Mouse (Mus musculus) small intestine, adult 2 months (tissue): ENCODE results near the gene Lypd6. TPM values are rescaled to one million over a fixed set of nuclear protein-coding genes. Genes with fewer than 3 reads are reported as not detected.
A peak's percentile ranks its signal among the peaks of the same experiment; 100 is the strongest.

Experiments
- H3K27ac ChIP-seq: fragments of 200-500 bp; 2 replicates; pipeline ENCODE4 v1.5.1; 2012; ENCODE audit warnings: low read depth, low read length, control low read depth, inconsistent platforms; ENCODE audit not compliant: insufficient read depth
- H3K27me3 ChIP-seq: fragments of 200-500 bp; 2 replicates; pipeline ENCODE4 v1.6.1; 2012; ENCODE audit warnings: mild to moderate bottlenecking, moderate library complexity, low read length, inconsistent platforms; ENCODE audit not compliant: control insufficient read depth, insufficient read depth
- H3K36me3 ChIP-seq: fragments of 200-500 bp; 2 replicates; pipeline ENCODE4 v1.6.1; 2012; ENCODE audit warnings: mild to moderate bottlenecking, low read length, control low read depth, inconsistent platforms; ENCODE audit not compliant: control insufficient read depth, insufficient read depth
- H3K4me1 ChIP-seq: fragments of 200-500 bp; 2 replicates; pipeline ENCODE4 v1.6.1; 2012; ENCODE audit warnings: low read length, inconsistent platforms, mixed read lengths; ENCODE audit not compliant: control insufficient read depth, insufficient read depth, insufficient read length
- H3K4me3 ChIP-seq: fragments of 200-500 bp; 2 replicates; pipeline ENCODE4 v1.5.1; 2012; ENCODE audit warnings: low read depth, mild to moderate bottlenecking, control low read depth, inconsistent platforms, low read length, moderate library complexity
- CTCF ChIP-seq: fragments of 200-500 bp; IDR thresholded peaks from 2 replicates; pipeline ENCODE4 v1.5.1; 2012; ENCODE audit warnings: low read depth, mild to moderate bottlenecking, control low read depth, inconsistent platforms, low read length, moderate library complexity, mixed read lengths; ENCODE audit not compliant: insufficient replicate concordance, insufficient read length; ENCODE audit errors: extremely low read depth
- POLR2A ChIP-seq: fragments of 200-500 bp; IDR thresholded peaks from 2 replicates; pipeline ENCODE4 v1.6.1; 2012; ENCODE audit warnings: low read depth, mild to moderate bottlenecking, control low read depth, inconsistent platforms, low read length, moderate library complexity
- WGBS: fragments of 180-500 bp; shearing (Covaris S2); methylation state at CpG from one replicate; pipeline ENCODE4 v1.1.7; 2018; 5-methylcytosine and 5-hydroxymethylcytosine counted together
- polyA plus RNA-seq: library from polyadenylated mRNA; depleted of rRNA; stranded (reverse); fragments of >200 nt; gene quantifications from 2 replicates; pipeline ENCODE4 v1.2.3, GENCODE M21; 2012

Lypd6 gene
- polyA plus RNA-seq, 1 experiment = 1.4 TPM

GRCm38 (mm10) chr2:50127513-50128175 lies 61.4 kb downstream of the Lypd6 start:
- H3K4me3 ChIP-seq = no peak overlapping the region
- H3K27me3 ChIP-seq = no peaks in the 10 kb centered on the region
- 77% methylated on average over 9 of the region's 9 CpGs for WGBS
- H3K27ac ChIP-seq = no peak overlapping the region
- H3K36me3 ChIP-seq = no peaks in the 10 kb centered on the region
- TF ChIP-seq CTCF (no peak), POLR2A (no peak)
- H3K4me1 ChIP-seq = no peaks in the 10 kb centered on the region

- 86% methylated on average over 12 of the region's 12 CpGs for WGBS
- no peaks in the 10 kb centered on the region for H3K4me1 ChIP-seq
- TF ChIP-seq POLR2A (no peak), CTCF (no peak)
- no peak overlapping the region for H3K4me3 ChIP-seq
- no peaks in the 10 kb centered on the region for H3K27me3 ChIP-seq
- no peak overlapping the region for H3K27ac ChIP-seq
- H3K36me3 ChIP-seq = no peaks in the 10 kb centered on the region
Observed at GRCm38 (mm10) chr2:50128322-50129277, 62.4 kb downstream of the Lypd6 start.

- H3K4me3 ChIP-seq = no peak overlapping the region
- no peaks in the 10 kb centered on the region for H3K27me3 ChIP-seq
- TF ChIP-seq POLR2A = no peak
- no peak for TF ChIP-seq CTCF
- no peak overlapping the region for H3K27ac ChIP-seq
- WGBS = 81% methylated on average over 3 of the region's 3 CpGs
- H3K4me1 ChIP-seq = no peaks in the 10 kb centered on the region
- H3K36me3 ChIP-seq = no peaks in the 10 kb centered on the region
Observed at GRCm38 (mm10) chr2:50130674-50131073, 64.4 kb downstream of the Lypd6 start.

GRCm38 (mm10) chr2:50143672-50144071 lies 77.4 kb downstream of the Lypd6 start:
- Histone ChIP-seq H3K4me3 (no peak overlapping the region), H3K36me3 (no peaks in the 10 kb centered on the region), H3K27ac (no peak overlapping the region), H3K27me3 (no peaks in the 10 kb centered on the region), H3K4me1 (peaks cover under 1% of the 10 kb centered on the region; the same call in 1 of the 2 replicates)
- WGBS = 48% methylated on average over 6 of the region's 6 CpGs
- TF ChIP-seq POLR2A = no peak
- no peak for TF ChIP-seq CTCF

GRCm38 (mm10) chr2:50147308-50147707 lies 81.1 kb downstream of the Lypd6 start:
- H3K4me1 ChIP-seq = peaks cover 14% of the 10 kb centered on the region; the same call in 1 of the 2 replicates
- H3K27me3 ChIP-seq = no peaks in the 10 kb centered on the region
- H3K36me3 ChIP-seq = no peaks in the 10 kb centered on the region
- no peak overlapping the region for H3K27ac ChIP-seq
- WGBS = 83% methylated on average over 9 of the region's 9 CpGs
- TF ChIP-seq CTCF (no peak), POLR2A (no peak)
- H3K4me3 ChIP-seq = no peak overlapping the region

GRCm38 (mm10) chr2:50149257-50150202 lies 83.3 kb downstream of the Lypd6 start:
- Histone ChIP-seq H3K4me3 (no peak overlapping the region), H3K27me3 (no peaks in the 10 kb centered on the region), H3K36me3 (no peaks in the 10 kb centered on the region), H3K4me1 (peaks cover 18% of the 10 kb centered on the region; the same call in 1 of the 2 replicates), H3K27ac (peak overlapping the region; percentile 85)
- WGBS = 24% methylated on average over 6 of the region's 6 CpGs
- TF ChIP-seq CTCF (no peak), POLR2A (no peak)
